Mouse (Mus musculus) c-Kit-negative CD71-positive TER-119-positive erythroid progenitor cells, embryonic 14.5 days (primary cell): ENCODE data around the gene Zfp512b.

ENCODE experiments used
- DNase-seq: peaks from one replicate; pipeline ENCODE4 v3.0.0-alpha.2; 2013; ENCODE audit warnings: low read depth, low spot score

Zfp512b gene

GRCm38 (mm10) chr2:181573961-181574360, 18.6 kb downstream of the Zfp512b start:
- no peak for DNase-seq

GRCm38 (mm10) chr2:181572921-181573920, 19.4 kb downstream of the Zfp512b start:
- DNase-seq: no peak

- no peak for DNase-seq
These were observed 20.5 kb downstream of the Zfp512b start for GRCm38 (mm10) chr2:181571941-181572670.

- no peak for DNase-seq
These were observed 21.5 kb downstream of the Zfp512b start for GRCm38 (mm10) chr2:181570921-181571595.

GRCm38 (mm10) chr2:181570375-181570774, 22.2 kb downstream of the Zfp512b start:
- DNase-seq: no peak

GRCm38 (mm10) chr2:181569856-181570255, 22.7 kb downstream of the Zfp512b start:
- DNase-seq: no peak

GRCm38 (mm10) chr2:181568272-181569008, 24.2 kb downstream of the Zfp512b start:
- DNase-seq: peak; percentile 50

- DNase-seq: no peak
These were observed 25.3 kb downstream of the Zfp512b start for GRCm38 (mm10) chr2:181567338-181567737.

- no peak for DNase-seq
These were observed 38.8 kb downstream of the Zfp512b start for GRCm38 (mm10) chr2:181553772-181554171.

- no peak for DNase-seq
These were observed 42.4 kb downstream of the Zfp512b start for GRCm38 (mm10) chr2:181550233-181550632.

GRCm38 (mm10) chr2:181548682-181549081, 43.9 kb downstream of the Zfp512b start:
- no peak for DNase-seq

GRCm38 (mm10) chr2:181548227-181548626, 44.4 kb downstream of the Zfp512b start:
- no peak for DNase-seq

- DNase-seq: no peak
These were observed 46.5 kb downstream of the Zfp512b start for GRCm38 (mm10) chr2:181546142-181546541.

GRCm38 (mm10) chr2:181541761-181542380, 50.7 kb downstream of the Zfp512b start:
- no peak for DNase-seq

- no peak for DNase-seq
These were observed 55.1 kb downstream of the Zfp512b start for GRCm38 (mm10) chr2:181537444-181538047.

GRCm38 (mm10) chr2:181536410-181536809, 56.2 kb downstream of the Zfp512b start:
- DNase-seq: no peak

- DNase-seq: no peak
These were observed 60.0 kb downstream of the Zfp512b start for GRCm38 (mm10) chr2:181532589-181532988.
